ENCODE assay signal across 9 mouse cellular contexts in genomic region chr17:31637866-31638570, GRCm38 (mm10). TPM values are rescaled to one million over a fixed set of nuclear protein-coding genes. Genes with fewer than 3 reads are reported as not detected.
DNase-seq lines count a peak whose midpoint lies in the region; ATAC-seq and TF ChIP-seq lines count a peak whose summit lies in the region.
"Had no signal": no experiment of that assay in that cellular context is flagged by ENCODE, and none has a peak within 500 bp of the region (broad histone marks: within the 10 kb centered on the region; RNA-seq: fewer than 3 reads in every experiment).

No protein-coding gene starts in this region.

- WGBS in lung, postnatal 0 days = 30% methylated on average over 9 of the region's 9 CpGs

- H3K4me3 ChIP-seq in lung, postnatal 0 days (ENCODE audit: low read depth, low read length) = no peak overlapping the region

- no peak for TF ChIP-seq EP300 in lung, postnatal 0 days (IDR thresholded peaks at IDR 0.05)

- ATAC-seq in lung, postnatal 0 days = no peak

- peaks cover 5% of the 10 kb centered on the region for H3K4me1 ChIP-seq in lung, postnatal 0 days (ENCODE audit: insufficient read depth, low read depth, low read length)

- no peak overlapping the region; the same call in 1 of the 2 replicates for H3K27ac ChIP-seq in lung, postnatal 0 days (ENCODE audit: low read length)

- no peak overlapping the region for H3K4me2 ChIP-seq in lung, postnatal 0 days (replicated peaks; ENCODE audit: low read depth, low read length)

- no peaks in the 10 kb centered on the region for H3K27me3 ChIP-seq in lung, postnatal 0 days (replicated peaks; ENCODE audit: insufficient read depth, low read length)

- no peaks in the 10 kb centered on the region for H3K9me3 ChIP-seq in lung, postnatal 0 days (ENCODE audit: low read length)

- no peaks in the 10 kb centered on the region for H3K36me3 ChIP-seq in lung, postnatal 0 days (ENCODE audit: insufficient read depth, low read length)

- no peak overlapping the region for H3K9ac ChIP-seq in lung, postnatal 0 days (replicated peaks; ENCODE audit: low read depth)

- peak; percentile 92 for DNase-seq in heart, adult 11 months
- no peak for DNase-seq in heart, adult 8-10 months (ENCODE audit: low spot score)
- DNase-seq in brain, adult 2 months (ENCODE audit: low read depth, low spot score) = peak; percentile 60
- DNase-seq in frontal cortex, postnatal 36 days (ENCODE audit: low spot score in 2 of 2) = peak; percentile 50 to 67
- peak; percentile 53 to 68 for DNase-seq in kidney, postnatal 25 days
- peak; percentile 51 for DNase-seq in lung, postnatal 0 days (ENCODE audit: low spot score)
- no peak for DNase-seq in thymus, postnatal 25 days
- no peak for DNase-seq in thymus, postnatal 10 days (ENCODE audit: low spot score in 2 of 2)

- no peak for TF ChIP-seq CTCF in lung, postnatal 0 days (IDR thresholded peaks at IDR 0.05)

RNA-seq across cellular contexts. Expression of gene Cbs, which starts 1.0 kb away (rescaled TPM):
- 10 to 100 TPM in 1 of 4 experiments, 1 to 10 TPM in 3; 5.4 to 11.7 (median 7.0) TPM for total RNA-seq in heart, adult 8-10 months (2022)
- 1.2 and 1.4 TPM in 2 replicates for polyA plus RNA-seq in lung, postnatal 0 days (2015; fragmentation: Nextera tagmentation; extraction: Ambion mirVana)

RNA-seq across cellular contexts. Expression of gene U2af1, which starts 20.7 kb away (rescaled TPM):
- 10 to 100 TPM; 63.4 to 76.0 (median 68.3) TPM for total RNA-seq in heart, adult 8-10 months (2022)
- 151 and 161 TPM in 2 replicates for polyA plus RNA-seq in lung, postnatal 0 days (2015; fragmentation: Nextera tagmentation; extraction: Ambion mirVana)

RNA-seq across cellular contexts. Expression of gene Cryaa, which starts 39.6 kb away (rescaled TPM):
- total RNA-seq in heart, adult 8-10 months (2022) = not detected
- polyA plus RNA-seq in lung, postnatal 0 days (2015; fragmentation: Nextera tagmentation; extraction: Ambion mirVana) = 0.76 and 1.2 TPM in 2 replicates
- polyA plus RNA-seq: erythroblast, embryonic 14.5 days had no signal

Comparison
In these comparisons a context has a peak if more than half of its experiments do, and no peak if none do; other contexts are left out.
1. DNase-seq: peak in heart, adult 11 months (single experiment), brain, adult 2 months (single experiment), frontal cortex, postnatal 36 days (2 of 2), kidney, postnatal 25 days (2 of 2) and lung, postnatal 0 days (single experiment); none in heart, adult 8-10 months (single experiment), thymus, postnatal 25 days (single experiment) and thymus, postnatal 10 days (0 of 2).